Mouse (Mus musculus) neural tube, embryonic 12.5 days (tissue): ENCODE results near the gene Fam102b. TPM values are rescaled to one million over a fixed set of nuclear protein-coding genes. Genes with fewer than 3 reads are reported as not detected.

Experiments
- ATAC-seq: fragments of 200-750 bp; cut with Nextera tagmentation; 2 replicates; pipeline ENCODE4 v1.8.0; 2017; ENCODE audit warnings: low read depth, mild to moderate bottlenecking, moderate TSS enrichment, moderate library complexity; ENCODE audit not compliant: low FRiP score
- H3K27ac ChIP-seq: fragments of 300-500 bp; sonication (generic); 2 replicates; pipeline ENCODE4 v1.5.1; 2016
- H3K27me3 ChIP-seq: fragments of 300-500 bp; sonication (generic); replicated peaks from 2 replicates; pipeline ENCODE4 v1.6.1; 2016; ENCODE audit warnings: mild to moderate bottlenecking
- H3K36me3 ChIP-seq: fragments of 300-500 bp; sonication (generic); 2 replicates; pipeline ENCODE4 v1.6.1; 2016; ENCODE audit warnings: mild to moderate bottlenecking
- H3K4me1 ChIP-seq: fragments of 300-500 bp; sonication (generic); 2 replicates; pipeline ENCODE4 v1.6.1; 2016
- H3K4me2 ChIP-seq: fragments of 300-500 bp; sonication (generic); replicated peaks from 2 replicates; pipeline ENCODE4 v1.6.1; 2016; ENCODE audit warnings: mild to moderate bottlenecking
- H3K4me3 ChIP-seq: fragments of 300-500 bp; sonication (generic); 2 replicates; pipeline ENCODE4 v1.5.1; 2016
- H3K9ac ChIP-seq: fragments of 300-500 bp; sonication (generic); 2 replicates; pipeline ENCODE4 v1.6.1; 2016; ENCODE audit warnings: mild to moderate bottlenecking
- H3K9me3 ChIP-seq: fragments of 300-500 bp; sonication (generic); 2 replicates; pipeline ENCODE4 v1.6.1; 2016; ENCODE audit warnings: mild to moderate bottlenecking
- WGBS: fragments of 180-500 bp; shearing (Covaris S2); methylation state at CpG from one replicate; pipeline ENCODE4 v1.1.7; 2016; 5-methylcytosine and 5-hydroxymethylcytosine counted together
- polyA plus RNA-seq: library from polyadenylated mRNA; unstranded; fragments of >200 nt; fragmentation: Nextera tagmentation; extraction: Ambion mirVana; gene quantifications from 2 replicates; pipeline ENCODE4 v1.2.1, GENCODE M21; 2016

Gene Fam102b
- polyA plus RNA-seq, 1 experiment from 2014 or later: 27.5 TPM

- H3K27me3 ChIP-seq: no peaks in the 10 kb centered on the region
- no peaks in the 10 kb centered on the region for H3K9me3 ChIP-seq
- 0 out of 2 replicates have a peak, but pooled peaks cover under 1% of the 10 kb centered on the region for H3K4me1 ChIP-seq
- no peak overlapping the region for H3K27ac ChIP-seq
- no peaks in the 10 kb centered on the region for H3K36me3 ChIP-seq
- ATAC-seq: no peak
- H3K9ac ChIP-seq: no peak overlapping the region
- no peak overlapping the region for H3K4me3 ChIP-seq
- 93% methylated on average over 3 of the region's 3 CpGs for WGBS
- no peak overlapping the region for H3K4me2 ChIP-seq
Measured at GRCm38 (mm10) chr3:109031626-109032025, 4.2 kb upstream of the Fam102b start.

GRCm38 (mm10) chr3:109030817-109031216 lies 3.4 kb upstream of the Fam102b start:
- no peak overlapping the region for H3K4me2 ChIP-seq
- no peak overlapping the region for H3K27ac ChIP-seq
- no peaks in the 10 kb centered on the region for H3K27me3 ChIP-seq
- H3K9me3 ChIP-seq: no peaks in the 10 kb centered on the region
- 66% methylated on average over 6 of the region's 6 CpGs for WGBS
- no peak overlapping the region for H3K4me3 ChIP-seq
- no peak overlapping the region for H3K9ac ChIP-seq
- no peak for ATAC-seq
- peaks cover 5% of the 10 kb centered on the region; the same call in 1 of the 2 replicates for H3K4me1 ChIP-seq
- H3K36me3 ChIP-seq: no peaks in the 10 kb centered on the region

DNA sequence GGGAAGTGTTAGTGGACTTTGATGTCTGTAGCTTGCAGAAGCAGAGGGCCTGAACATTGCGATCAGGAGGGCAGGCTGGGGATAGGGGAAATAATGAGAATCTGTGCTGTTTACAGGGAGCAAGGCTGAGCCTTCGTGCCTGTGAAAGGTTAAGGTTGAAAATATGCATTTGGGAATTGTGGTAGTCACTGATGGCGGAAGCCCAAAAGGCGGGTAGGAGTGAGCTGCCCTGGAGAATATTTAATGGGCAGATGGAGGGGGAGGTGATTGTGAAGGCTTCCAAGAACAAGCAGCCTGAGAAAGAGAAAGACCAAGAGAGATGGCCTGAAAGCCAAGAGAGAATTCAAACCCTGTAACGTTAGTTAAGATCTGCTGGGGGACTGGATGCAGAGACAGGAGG lies 2.3 kb upstream of the Fam102b start:
- 58% methylated on average over 5 of the region's 5 CpGs for WGBS
- H3K9ac ChIP-seq: no peak overlapping the region
- no peak overlapping the region for H3K4me3 ChIP-seq
- no peaks in the 10 kb centered on the region for H3K9me3 ChIP-seq
- no peak overlapping the region for H3K4me2 ChIP-seq
- H3K4me1 ChIP-seq: peaks cover 5% of the 10 kb centered on the region; the same call in 1 of the 2 replicates
- no peaks in the 10 kb centered on the region for H3K27me3 ChIP-seq
- H3K27ac ChIP-seq: no peak overlapping the region
- ATAC-seq: no peak
- H3K36me3 ChIP-seq: no peaks in the 10 kb centered on the region

DNA sequence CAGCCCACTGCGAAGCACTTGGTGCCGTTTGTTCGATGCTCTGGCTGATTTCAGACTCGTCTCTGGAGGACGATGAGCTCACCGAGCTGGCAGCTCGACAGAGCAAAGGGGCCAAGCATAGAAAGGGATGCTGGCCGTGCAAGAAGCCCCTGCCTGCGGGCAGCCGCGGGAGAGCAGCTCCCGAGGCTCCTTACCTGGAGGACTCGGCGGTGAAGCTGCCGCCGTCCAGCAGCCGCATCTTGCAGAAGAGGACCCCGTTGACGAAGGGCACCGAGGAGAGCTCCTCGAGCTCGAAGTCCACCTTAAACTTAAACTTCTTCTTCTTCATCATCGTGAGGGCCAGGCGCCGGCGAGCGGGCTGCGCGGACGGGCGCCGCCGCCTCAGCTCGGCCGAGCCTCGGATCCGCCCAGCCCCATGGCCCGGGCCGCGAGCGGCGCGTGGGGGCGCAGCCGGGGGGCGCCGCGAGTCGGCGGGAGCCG lies 376 bp downstream of the Fam102b start:
- Histone ChIP-seq H3K27ac (peak overlapping the region; percentile 62), H3K27me3 (no peaks in the 10 kb centered on the region), H3K4me2 (peak overlapping the region; percentile 79), H3K4me1 (peaks cover 5% of the 10 kb centered on the region), H3K9me3 (no peaks in the 10 kb centered on the region), H3K36me3 (no peaks in the 10 kb centered on the region), H3K4me3 (peak overlapping the region; percentile 81), H3K9ac (peak overlapping the region; percentile 85)
- peak; percentile 85 for ATAC-seq
- WGBS: 1% methylated on average over 51 of the region's 51 CpGs

DNA sequence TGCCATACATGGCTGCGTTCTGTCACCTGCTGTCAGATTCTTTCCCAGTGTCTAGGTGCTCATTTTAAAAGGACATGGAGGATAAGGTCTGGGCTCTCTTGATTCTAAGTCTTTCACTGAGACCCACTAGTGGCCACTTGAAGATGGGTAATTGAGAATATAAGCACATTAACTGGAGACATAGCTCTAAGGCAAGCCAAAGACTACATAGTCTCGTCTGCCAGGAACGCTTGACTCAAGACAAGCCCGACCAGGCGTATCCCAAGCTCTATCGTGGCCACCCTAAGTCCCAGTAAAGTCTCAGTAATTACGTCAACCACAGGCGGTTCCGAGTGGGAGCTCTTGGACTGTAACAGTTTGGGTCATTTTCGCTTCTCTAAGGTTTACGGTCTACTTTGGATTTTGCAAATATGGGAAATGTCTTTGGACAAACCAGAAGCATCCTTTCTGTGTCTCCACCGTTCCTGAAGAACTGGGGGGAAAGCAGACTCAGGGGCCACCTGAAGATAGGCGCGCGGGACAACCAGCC lies 881 bp downstream of the Fam102b start:
- Histone ChIP-seq H3K27me3 (no peaks in the 10 kb centered on the region), H3K9ac (peak overlapping the region; percentile 85), H3K4me1 (peaks cover 5% of the 10 kb centered on the region), H3K27ac (no peak overlapping the region), H3K9me3 (no peaks in the 10 kb centered on the region), H3K4me2 (peak overlapping the region; percentile 79), H3K36me3 (no peaks in the 10 kb centered on the region), H3K4me3 (peak overlapping the region; percentile 81)
- WGBS: 10% methylated on average over 15 of the region's 15 CpGs
- 0 out of 2 replicates have a peak, but pooled peaks have one; percentile 12 for ATAC-seq

DNA sequence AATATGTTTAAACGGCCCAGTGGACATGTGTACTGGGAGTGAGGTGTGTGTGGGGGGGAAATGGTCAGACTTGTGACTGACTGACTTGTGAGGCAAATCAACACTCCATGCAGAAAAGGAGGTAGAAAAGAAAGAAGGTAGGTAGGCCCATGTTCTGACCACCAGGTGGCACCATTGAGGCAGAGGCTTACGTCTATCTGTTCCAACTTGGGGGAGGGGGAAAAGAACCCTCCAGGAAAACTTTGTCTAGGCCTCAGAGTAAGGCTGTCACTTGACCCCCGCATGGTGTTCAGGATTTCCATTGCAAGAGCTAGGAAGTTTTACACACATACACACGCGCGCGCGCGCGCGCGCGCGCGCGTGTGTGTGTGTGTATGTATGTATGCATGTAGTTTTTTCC lies 1.8 kb downstream of the Fam102b start:
- Histone ChIP-seq H3K36me3 (no peaks in the 10 kb centered on the region), H3K4me3 (peak overlapping the region; percentile 27), H3K27ac (no peak overlapping the region), H3K9me3 (no peaks in the 10 kb centered on the region), H3K9ac (no peak overlapping the region), H3K4me1 (peaks cover 5% of the 10 kb centered on the region), H3K27me3 (no peaks in the 10 kb centered on the region), H3K4me2 (peak overlapping the region; percentile 79)
- WGBS: 17% methylated on average over 16 of the region's 16 CpGs
- peak; percentile 14 for ATAC-seq

- H3K9ac ChIP-seq: no peak overlapping the region
- no peak overlapping the region for H3K27ac ChIP-seq
- H3K4me2 ChIP-seq: 0 out of 2 replicates have a peak overlapping the region, but pooled peaks have one; percentile 7
- WGBS: 73% methylated on average over 8 of the region's 8 CpGs
- no peaks in the 10 kb centered on the region for H3K36me3 ChIP-seq
- peaks cover 5% of the 10 kb centered on the region for H3K4me1 ChIP-seq
- no peak overlapping the region for H3K4me3 ChIP-seq
- no peaks in the 10 kb centered on the region for H3K27me3 ChIP-seq
- no peaks in the 10 kb centered on the region for H3K9me3 ChIP-seq
- ATAC-seq: no peak
Measured at GRCm38 (mm10) chr3:109023066-109023465, 4.3 kb downstream of the Fam102b start.

DNA sequence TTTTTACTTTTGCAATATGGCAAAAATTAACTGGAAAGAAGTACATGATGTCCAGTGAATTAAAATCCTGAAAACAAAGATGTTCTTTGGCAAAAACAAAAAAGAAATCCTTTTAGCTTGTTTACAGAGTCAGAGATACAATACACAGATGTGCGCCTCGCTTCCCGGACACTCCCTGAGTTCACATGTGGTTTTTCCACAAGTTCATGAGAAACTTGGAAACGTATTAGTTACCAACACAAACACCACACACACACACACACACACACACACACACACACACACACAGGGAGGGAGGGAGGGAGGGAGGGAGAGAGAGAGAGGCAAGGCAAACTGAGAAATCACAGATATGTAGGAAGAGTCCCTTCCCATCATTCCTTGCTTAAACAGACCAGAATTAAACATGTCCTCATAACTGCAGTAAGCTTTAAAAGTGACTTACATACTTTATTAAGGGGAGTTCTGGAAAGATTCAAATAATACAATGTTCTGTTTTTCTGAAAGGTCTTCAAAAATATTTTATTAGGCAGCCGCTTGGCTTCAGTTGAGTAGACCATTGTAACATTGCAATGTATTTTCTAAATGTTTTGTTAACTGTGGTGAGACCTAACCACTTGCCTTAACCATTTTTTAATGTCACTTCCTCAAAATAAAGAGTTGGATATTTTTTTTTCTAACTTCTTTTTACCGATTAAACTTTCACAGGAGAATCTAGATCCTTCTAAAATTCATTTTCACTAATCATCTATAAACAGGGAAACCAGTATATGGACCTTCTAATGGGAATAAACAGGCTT lies 5.5 kb downstream of the Fam102b start:
- Histone ChIP-seq H3K27ac (no peak overlapping the region), H3K27me3 (no peaks in the 10 kb centered on the region), H3K9ac (no peak overlapping the region), H3K9me3 (no peaks in the 10 kb centered on the region), H3K36me3 (no peaks in the 10 kb centered on the region), H3K4me1 (peaks cover 5% of the 10 kb centered on the region), H3K4me3 (no peak overlapping the region), H3K4me2 (no peak overlapping the region)
- WGBS: 88% methylated on average over 6 of the region's 6 CpGs
- no peak for ATAC-seq

GRCm38 (mm10) chr3:109018336-109018735 lies 9.1 kb downstream of the Fam102b start:
- ATAC-seq: no peak

GRCm38 (mm10) chr3:109012595-109012994 lies 14.8 kb downstream of the Fam102b start:
- Histone ChIP-seq H3K9me3 (no peaks in the 10 kb centered on the region), H3K9ac (no peak overlapping the region), H3K4me3 (no peak overlapping the region), H3K36me3 (no peaks in the 10 kb centered on the region), H3K4me2 (no peak overlapping the region), H3K27ac (no peak overlapping the region), H3K27me3 (no peaks in the 10 kb centered on the region), H3K4me1 (no peaks in the 10 kb centered on the region)
- WGBS: 87% methylated on average over 4 of the region's 4 CpGs
- no peak for ATAC-seq

More at GRCm38 (mm10) chr3:109018336-109018735, 9.1 kb downstream of the Fam102b start:
- no peaks in the 10 kb centered on the region for H3K27me3 ChIP-seq
- H3K4me1 ChIP-seq: no peaks in the 10 kb centered on the region; the same call in 1 of the 2 replicates
- H3K9ac ChIP-seq: no peak overlapping the region
- no peaks in the 10 kb centered on the region for H3K9me3 ChIP-seq
- no peaks in the 10 kb centered on the region for H3K36me3 ChIP-seq
- no peak overlapping the region for H3K4me2 ChIP-seq
- 87% methylated on average over 5 of the region's 5 CpGs for WGBS
- H3K4me3 ChIP-seq: no peak overlapping the region
- no peak overlapping the region for H3K27ac ChIP-seq

DNA sequence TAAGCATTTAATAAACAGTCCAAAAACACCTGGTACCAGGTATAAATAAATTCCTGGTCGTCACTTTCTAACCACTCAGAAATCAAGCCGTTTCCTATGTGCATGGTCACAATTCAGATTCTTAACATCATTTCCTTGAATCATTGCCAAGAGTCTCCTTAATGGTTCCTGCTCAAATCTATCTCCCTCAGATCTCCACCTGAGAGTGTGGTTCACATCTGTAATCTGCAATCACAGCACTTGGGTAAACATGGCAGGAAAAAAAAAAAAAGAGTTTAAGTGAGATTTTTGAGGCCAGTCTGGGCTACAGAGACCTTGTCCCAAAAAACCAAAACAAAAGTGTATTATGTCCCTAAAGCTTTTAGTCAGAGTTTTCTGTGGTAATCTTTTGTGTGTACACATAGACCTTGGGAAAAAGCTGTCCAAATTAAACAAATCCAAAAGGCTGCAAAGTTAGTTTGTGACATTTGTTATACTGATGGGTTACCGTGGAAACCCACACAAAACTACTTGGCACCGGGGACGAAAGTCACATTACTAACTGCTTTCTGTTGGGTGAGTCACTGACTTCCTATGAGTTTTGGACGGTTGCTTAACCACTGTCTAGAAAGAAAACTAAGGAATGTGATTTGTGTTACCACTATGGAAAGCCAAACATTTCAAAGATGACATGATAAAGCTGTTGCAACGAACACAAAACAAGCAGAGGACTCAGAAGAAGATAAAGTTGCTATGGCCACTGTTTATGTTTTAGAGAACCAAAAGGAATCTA lies 16.7 kb downstream of the Fam102b start:
- Histone ChIP-seq H3K9me3 (no peaks in the 10 kb centered on the region), H3K27me3 (no peaks in the 10 kb centered on the region), H3K4me1 (no peaks in the 10 kb centered on the region), H3K9ac (no peak overlapping the region), H3K4me3 (no peak overlapping the region), H3K4me2 (no peak overlapping the region), H3K27ac (no peak overlapping the region), H3K36me3 (no peaks in the 10 kb centered on the region)
- ATAC-seq: no peak
- 65% methylated on average over 7 of the region's 7 CpGs for WGBS

- Histone ChIP-seq H3K4me1 (no peaks in the 10 kb centered on the region), H3K4me3 (no peak overlapping the region), H3K4me2 (no peak overlapping the region), H3K27me3 (no peaks in the 10 kb centered on the region), H3K9me3 (no peaks in the 10 kb centered on the region), H3K27ac (no peak overlapping the region), H3K36me3 (no peaks in the 10 kb centered on the region), H3K9ac (no peak overlapping the region)
- 91% methylated on average over 5 of the region's 5 CpGs for WGBS
- no peak for ATAC-seq
Measured at GRCm38 (mm10) chr3:109008180-109008579, 19.2 kb downstream of the Fam102b start.
